Mouse (Mus musculus) gastrocnemius, adult 8-10 months (tissue): ENCODE results near the gene Dmrt1. TPM values are rescaled to one million over a fixed set of nuclear protein-coding genes. Genes with fewer than 3 reads are reported as not detected.

Experiments
- DNase-seq, 2 experiments: peaks; one replicate each; pipeline ENCODE4 v3.0.0; 2022; ENCODE audit warnings: low spot score in 2 of 2
- total RNA-seq, 4 experiments: library from RNA; stranded (reverse); gene quantifications; 2 replicates each; pipeline ENCODE4 v1.2.4; 2022

The Dmrt1 gene
- total RNA-seq, 4 experiments from 2014 or later = not detected

DNA sequence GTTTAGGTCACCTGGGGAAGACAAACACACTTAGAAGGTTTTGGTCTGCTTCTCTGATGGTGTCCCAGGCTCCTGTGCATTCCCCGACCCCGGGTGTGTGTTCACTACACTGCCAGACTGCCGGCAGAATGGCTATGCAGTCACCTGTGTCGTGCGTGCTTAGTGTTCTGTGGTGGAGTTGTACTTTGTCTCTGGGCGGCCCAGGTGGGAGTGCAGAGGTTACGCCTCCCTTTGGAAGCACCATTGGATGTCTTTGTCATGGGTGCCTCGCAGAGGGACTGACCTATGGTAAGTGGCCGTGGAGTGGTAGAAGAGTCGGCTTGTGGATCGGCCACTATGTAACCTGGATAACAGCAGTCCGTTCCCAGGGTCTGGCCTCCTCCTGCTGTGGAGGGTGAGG lies 59.0 kb downstream of the Dmrt1 start:
- DNase-seq = no peak

DNA sequence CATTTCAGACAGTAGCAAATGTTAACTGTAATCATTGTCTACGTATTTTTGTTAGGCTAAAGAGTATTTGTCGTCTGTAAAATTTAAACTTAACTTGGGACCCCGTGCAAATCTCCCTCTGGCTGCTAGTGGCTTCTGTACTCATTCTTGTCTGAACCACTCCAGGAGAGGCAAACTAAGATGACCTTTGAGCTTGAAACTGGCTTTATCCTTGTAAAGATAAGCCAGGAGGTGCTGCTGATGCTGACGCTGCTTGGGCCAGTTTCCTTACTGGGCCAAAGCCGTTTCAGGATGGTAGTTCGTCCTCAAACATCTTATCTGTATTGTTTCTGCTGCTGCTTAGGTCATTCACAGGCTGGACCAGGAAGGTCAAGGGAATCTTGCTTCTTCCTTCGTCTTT lies 64.4 kb downstream of the Dmrt1 start:
- no peak for DNase-seq

GRCm38 (mm10) chr19:25574431-25574830 lies 69.0 kb downstream of the Dmrt1 start:
- no peak for DNase-seq

DNA sequence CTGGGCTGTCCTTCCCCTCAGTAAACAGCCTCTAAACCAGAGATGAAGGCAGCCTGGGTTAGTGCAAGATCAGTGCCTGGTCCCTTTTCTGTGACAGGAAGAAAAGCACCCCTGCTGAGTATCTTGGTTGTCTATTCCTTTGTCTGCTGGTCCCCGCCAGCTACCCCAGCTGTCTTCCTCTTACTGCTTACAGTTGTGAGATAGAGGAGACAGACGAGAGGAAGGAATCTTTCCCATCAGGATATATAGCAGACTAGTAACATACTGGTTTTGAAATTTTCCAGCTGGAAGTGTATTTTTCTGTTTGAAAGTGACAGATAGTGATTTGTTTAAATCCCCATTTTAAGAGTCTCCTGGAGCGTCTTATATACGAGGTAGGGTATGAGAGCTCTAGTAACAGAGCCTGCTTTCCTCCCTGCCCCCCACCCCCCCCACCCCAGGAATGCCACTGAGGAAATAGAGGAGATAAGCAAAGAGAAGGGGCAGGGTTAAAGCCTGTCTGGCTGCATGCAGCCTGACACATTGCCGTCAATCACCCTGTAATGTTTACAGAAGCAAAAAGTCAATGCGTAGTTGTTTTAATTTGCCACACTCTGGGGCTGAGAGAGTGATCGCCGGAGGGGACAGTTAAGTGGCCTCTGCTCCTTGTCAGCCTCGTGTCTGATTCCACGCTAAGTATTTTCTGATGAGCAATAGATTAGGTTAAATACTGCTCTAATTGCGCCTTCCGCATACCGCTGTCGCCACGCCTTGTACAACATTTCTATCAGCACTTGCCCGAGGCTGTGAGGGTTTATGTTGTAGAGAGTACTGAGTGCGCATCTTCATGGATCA lies 69.8 kb downstream of the Dmrt1 start:
- DNase-seq = no peak

DNA sequence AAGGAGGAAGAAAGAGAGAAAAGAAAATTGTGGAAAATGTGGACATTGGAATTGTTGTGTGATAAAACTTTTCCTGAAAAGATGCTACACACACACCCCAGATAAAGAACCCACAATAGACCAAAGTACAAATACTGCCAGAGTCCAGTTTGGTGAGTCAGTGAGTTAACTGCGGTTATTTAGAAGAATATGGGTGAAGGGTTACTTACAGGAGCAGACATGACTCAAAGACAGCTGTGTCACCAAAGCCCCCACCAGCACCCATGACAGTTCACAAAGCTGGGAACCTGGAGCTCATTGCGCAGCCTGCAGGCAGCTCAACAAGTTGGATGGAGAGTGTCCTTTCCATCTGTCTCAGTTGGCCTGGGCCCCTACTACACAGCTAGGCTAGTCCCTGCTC lies 72.9 kb downstream of the Dmrt1 start:
- no peak for DNase-seq

DNA sequence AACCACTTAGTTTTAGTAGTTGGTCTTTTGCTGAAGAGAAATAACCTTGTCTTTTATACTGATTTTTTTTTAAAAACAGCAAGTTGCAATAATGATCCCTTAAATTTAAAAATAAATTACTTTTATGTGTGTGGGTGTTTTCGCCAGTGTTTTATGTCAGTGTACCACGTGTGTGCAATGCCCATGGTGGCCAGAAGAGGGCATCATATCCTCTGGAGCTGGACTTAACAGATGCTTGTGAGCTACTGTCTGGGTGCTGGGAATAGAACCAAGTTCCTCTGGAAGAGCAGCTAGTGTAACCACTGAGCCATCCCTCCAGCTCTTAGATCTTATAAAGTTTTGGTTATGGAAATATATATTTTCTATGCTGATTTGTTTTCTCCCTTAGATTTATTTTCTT lies 74.0 kb downstream of the Dmrt1 start:
- no peak for DNase-seq

DNA sequence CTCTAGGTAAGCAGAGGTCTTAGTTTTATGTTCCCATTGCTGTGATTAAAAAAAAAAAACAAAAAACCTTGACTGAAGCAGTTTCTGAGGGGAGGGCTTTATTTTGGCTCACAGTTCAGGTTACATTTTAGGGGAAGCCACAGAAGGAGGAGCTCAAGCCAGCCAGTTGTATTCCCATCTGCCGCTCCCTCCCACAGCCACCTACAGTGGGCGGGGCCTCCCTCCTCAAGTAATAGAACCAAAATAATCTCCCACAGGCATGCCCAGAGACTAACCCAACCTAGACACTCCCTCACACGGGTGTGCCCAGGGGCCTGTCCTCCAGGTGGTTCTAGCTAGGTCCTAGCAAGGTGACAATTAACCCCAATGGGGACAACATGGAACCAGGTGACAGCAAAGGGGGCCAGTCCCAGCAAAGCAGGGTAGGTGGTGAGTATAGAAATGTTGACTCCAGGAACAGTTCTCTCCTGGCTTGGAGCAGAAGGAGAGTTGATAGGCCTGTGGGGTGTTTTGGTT lies 92.4 kb downstream of the Dmrt1 start:
- DNase-seq = no peak

GRCm38 (mm10) chr19:25598626-25599025 lies 93.2 kb downstream of the Dmrt1 start:
- DNase-seq = no peak

GRCm38 (mm10) chr19:25601966-25602365 lies 96.5 kb downstream of the Dmrt1 start:
- DNase-seq = no peak

DNA sequence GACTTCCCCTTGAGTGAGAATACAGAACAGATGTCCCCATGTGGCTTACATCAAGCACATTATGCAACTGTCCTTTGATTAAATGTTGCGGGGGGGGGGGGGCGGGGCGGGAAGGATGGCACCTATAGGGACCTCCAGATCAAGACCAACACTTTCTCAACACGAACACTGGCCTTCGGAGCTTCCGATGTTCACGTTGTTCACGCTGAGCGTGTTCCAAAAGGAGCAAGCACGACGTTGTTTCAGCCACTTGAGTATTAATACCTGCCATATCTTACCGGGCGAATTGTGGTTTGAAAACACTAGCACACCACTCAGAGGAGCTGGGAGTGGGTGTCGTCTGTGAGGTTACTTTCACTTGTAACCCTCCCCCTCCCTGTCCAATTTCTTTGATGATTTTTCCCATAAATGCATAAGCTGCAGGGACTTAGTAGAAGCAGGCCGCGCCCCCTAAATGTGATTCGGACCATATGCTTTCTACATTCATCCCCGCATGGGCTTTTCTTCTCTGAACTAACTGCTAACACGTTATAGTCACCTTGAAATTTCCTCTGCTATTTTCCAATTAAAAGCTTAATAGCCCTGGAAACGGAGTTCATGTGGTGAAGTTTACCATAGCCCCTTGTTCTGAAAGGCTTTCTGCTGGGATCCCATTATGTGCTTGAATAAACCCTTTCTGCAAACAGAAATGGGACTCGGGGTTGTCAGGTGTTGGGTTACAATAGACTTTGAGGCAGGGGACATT lies 102.2 kb downstream of the Dmrt1 start:
- DNase-seq = no peak

DNA sequence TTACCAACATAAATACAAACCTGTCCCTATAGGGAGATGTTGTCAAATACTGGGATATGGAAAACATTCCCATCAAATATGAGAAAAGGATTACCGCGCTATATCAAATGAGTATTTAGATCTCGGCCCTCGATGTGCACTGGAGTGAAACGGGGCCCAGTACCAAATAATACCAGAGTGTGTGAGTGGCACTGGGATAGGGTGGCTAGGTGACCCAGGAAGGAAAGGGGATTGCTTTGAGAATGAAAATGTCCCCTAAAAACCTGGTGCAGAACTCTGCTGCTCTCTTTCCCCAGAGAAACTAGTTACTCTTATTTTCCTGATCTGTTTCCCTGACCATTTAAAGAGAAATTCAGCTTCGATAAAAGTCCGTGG lies 102.8 kb downstream of the Dmrt1 start:
- DNase-seq = no peak

DNA sequence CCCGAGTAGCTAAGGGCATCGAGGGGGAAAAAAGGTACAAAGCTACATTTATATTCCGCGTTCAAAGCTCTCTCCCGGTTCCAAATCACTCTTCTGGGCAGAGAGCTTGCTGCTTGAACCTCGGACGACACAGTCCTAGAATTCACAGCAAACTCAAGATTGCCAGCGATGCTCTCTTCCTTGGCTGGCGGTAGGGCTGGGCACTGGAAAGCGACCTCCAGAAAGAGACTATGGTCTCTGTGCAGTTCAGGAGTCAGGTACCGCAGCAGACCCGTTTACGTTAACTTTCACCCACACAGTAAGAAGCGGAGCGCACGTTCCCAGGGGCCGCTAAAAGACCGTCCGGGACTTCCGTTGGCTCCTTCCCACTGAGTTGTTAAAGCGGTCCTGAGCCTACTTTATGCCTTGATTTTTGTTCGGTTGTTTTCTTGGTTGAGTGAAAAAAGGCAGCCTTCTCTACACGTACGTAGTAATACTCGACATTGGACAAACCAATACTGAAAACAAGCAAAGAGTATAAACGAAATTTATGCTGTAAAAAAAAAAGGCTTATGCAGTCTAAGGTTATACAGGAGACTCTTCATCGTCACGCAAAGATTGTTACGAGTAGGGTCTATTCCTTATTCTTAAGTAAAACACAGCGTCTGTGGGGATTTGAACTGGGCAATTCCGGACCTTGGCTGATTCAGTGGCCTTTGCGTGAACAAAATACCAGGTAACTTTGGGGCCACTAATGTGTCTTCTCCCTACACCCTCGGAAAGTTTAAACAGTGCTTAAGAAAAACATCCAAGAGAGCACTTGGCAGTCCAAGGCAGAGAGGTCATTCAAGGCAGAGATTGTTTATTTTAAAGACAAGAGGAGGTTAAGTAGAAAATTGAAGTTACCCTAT lies 103.8 kb downstream of the Dmrt1 start:
- no peak for DNase-seq

GRCm38 (mm10) chr19:25610015-25610410 lies 104.6 kb downstream of the Dmrt1 start, which contains the start of gene Dmrt3:
Dmrt3 (plus strand) TSS chr19:25610301.
- DNase-seq = no peak

- DNase-seq = no peak
Measured at GRCm38 (mm10) chr19:25610411-25611111, 105.1 kb downstream of the Dmrt1 start.

- no peak for DNase-seq
Measured at GRCm38 (mm10) chr19:25611116-25611515, 105.7 kb downstream of the Dmrt1 start.

GRCm38 (mm10) chr19:25611876-25612805 lies 106.7 kb downstream of the Dmrt1 start:
- DNase-seq = no peak

GRCm38 (mm10) chr19:25612806-25613295 lies 107.4 kb downstream of the Dmrt1 start:
- no peak for DNase-seq

DNA sequence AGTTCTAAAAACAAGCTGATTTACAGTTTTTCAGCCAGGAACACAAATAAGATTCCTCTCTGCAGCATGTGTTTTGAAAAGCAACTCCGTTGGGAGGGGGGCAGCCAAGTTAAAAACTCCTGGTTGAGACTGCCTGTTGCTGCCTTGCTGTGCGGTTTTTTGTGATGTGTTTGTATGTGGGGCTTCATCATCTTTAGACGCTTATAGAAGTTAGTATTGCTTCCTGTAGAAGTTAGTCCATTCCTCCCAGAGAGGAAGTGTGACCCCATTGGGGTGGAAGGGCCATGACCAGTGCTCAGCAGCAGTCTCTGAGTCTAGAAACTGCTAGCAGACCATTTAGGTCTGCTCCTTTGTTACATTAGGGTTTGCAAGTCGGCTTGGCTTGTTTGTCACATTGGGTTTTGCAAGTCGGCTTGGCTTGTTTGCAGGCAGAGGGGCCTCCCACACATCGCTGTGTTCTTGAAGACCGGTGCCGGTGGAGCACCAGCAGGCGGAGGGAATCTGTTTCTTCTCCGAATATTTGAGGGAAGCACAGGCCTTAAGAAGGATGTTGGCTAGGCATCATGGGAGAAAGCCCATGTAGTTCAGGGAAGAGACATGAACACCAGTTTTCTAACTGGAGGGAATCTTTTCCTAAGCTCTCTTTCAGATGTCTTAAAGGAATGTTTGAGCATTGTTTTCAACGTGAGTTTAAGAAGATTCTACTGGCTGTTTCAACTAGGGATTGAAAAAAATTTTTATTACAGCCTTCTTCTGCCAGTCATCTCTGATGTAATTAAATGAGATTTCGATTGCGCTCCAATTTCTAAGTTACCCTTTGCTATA lies 108.3 kb downstream of the Dmrt1 start:
- no peak for DNase-seq

GRCm38 (mm10) chr19:25615889-25616288 lies 110.5 kb downstream of the Dmrt1 start:
- no peak for DNase-seq
